Mouse (Mus musculus) stomach, adult 2 months (tissue): Measurements from ENCODE around the gene Vmn1r124. TPM values are rescaled to one million over a fixed set of nuclear protein-coding genes. Genes with fewer than 3 reads are reported as not detected.

Source experiments
- polyA plus RNA-seq: library from polyadenylated mRNA; depleted of rRNA; stranded (reverse); fragments of >200 nt; gene quantifications from 2 replicates; pipeline ENCODE4 v1.2.3, GENCODE M21; 2012; rRNA removed

The Vmn1r124 gene
- not detected in 2 replicates for polyA plus RNA-seq

DNA sequence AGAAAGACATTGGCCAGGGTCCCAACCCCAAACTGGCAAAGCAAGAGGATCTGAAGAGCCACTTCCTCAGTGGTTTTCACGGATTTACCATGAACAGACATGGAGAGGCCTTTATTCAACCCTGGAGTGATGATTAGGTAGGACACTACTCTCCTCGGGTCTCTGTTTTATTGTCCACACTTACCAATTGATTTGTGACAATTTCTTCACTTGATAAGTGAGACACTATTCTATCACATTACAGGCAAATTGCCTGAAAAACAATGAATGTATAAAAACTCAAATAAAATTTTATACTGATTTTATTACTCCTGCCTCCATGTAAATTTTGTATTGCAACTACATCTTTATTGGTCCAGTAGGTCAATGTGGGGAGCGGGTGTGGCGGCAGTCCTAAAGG is at the start of gene Vmn1r124:
Gene Vmn1r124, minus strand, starts transcription at position 101 of the 400 bp plus-strand sequence.

DNA sequence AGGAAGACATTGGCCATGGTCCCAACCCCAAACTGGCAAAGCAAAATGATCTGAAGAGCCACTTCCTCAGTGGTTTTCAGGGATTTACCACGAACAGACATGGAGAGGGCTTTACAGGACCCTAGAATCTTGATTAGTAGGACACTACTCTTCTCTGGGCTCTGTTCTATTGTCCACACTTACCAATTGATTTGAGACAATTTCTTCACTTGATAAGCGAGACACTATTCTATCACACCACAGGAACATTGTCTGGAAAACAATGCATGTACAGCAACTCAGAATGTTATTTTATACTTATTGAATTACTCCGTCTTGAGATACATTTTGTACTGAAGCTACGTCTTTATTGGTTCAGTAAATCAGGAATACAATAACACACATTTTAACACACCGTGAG is 41.0 kb upstream of the Vmn1r124 start, which contains the start of gene Vmn1r126:
Gene Vmn1r126, minus strand, starts transcription at position 101 of the 400 bp plus-strand sequence.

DNA sequence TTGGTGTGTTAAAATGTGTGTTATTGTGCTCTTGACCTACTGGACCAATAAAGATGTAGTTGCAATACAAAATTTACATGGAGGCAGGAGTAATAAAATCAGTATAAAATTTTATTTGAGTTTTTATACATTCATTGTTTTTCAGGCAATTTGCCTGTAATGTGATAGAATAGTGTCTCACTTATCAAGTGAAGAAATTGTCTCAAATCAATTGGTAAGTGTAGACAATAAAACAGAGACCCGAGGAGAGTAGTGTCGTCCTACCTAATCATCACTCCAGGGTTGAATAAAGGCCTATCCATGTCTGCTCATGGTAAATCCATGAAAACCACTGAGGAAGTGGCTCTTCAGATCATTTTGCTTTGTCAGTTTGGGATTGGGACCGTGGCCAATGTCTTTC is 11.5 kb upstream of the Vmn1r124 start, which contains the start of gene Vmn1r125:
Gene Vmn1r125, plus strand, starts transcription at position 301 of the 400 bp plus-strand sequence.

Other genes with a start within 250 kb of the Vmn1r124 start
- not detected in 2 replicates for gene Vmn1r119, start 248.2 kb downstream of the Vmn1r124 start, polyA plus RNA-seq
- not detected in 2 replicates for gene Vmn1r120, start 206.8 kb downstream of the Vmn1r124 start, polyA plus RNA-seq
- not detected in 2 replicates for gene Vmn1r121, start 162.1 kb downstream of the Vmn1r124 start, polyA plus RNA-seq
- gene Vmn1r122, start 126.5 kb downstream of the Vmn1r124 start, polyA plus RNA-seq: not detected in 2 replicates
- gene Vmn1r123, start 98.4 kb downstream of the Vmn1r124 start, polyA plus RNA-seq: not detected in 2 replicates
- not detected in 2 replicates for gene Gm5157, start 70.2 kb downstream of the Vmn1r124 start, polyA plus RNA-seq
- gene Vmn1r125, start 11.6 kb upstream of the Vmn1r124 start, polyA plus RNA-seq: not detected in 2 replicates
- gene Vmn1r126, start 40.9 kb upstream of the Vmn1r124 start, polyA plus RNA-seq: not detected in 2 replicates
- not detected in 2 replicates for gene Vmn1r127, start 59.2 kb upstream of the Vmn1r124 start, polyA plus RNA-seq
- not detected in 2 replicates for gene Vmn1r128, start 88.8 kb upstream of the Vmn1r124 start, polyA plus RNA-seq
- not detected in 2 replicates for gene Vmn1r129, start 100.7 kb upstream of the Vmn1r124 start, polyA plus RNA-seq
- not detected in 2 replicates for gene Gm6882, start 172.1 kb upstream of the Vmn1r124 start, polyA plus RNA-seq